Mouse (Mus musculus): ENCODE results near the gene Carmil1. TPM values are rescaled to one million over a fixed set of nuclear protein-coding genes. Genes with fewer than 3 reads are reported as not detected.

Carmil1 gene
- polyA plus RNA-seq, 1 experiment from 2014 or later, result 30.0 TPM

DNA sequence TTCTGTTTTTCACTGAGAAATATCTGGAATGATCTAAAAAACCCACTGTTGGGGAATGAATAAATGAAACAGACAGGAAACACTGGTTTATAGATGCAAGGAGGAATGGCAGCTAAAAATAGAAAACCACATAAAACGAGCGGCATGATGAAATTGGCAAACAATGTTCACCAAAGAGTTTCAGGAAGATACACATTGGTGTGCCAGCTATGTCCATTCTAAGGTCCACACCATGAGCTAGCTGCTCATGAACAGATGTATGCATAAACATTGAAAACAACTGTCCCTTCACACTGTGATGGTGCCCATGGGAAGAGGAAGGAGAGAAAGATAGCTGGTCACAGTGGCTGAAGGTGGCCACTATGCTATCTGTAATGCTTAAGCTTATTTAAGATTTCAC is 229.1 kb downstream of the Carmil1 start:
- no peak for ATAC-seq (replicated peaks; ENCODE audit: low FRiP score)

DNA sequence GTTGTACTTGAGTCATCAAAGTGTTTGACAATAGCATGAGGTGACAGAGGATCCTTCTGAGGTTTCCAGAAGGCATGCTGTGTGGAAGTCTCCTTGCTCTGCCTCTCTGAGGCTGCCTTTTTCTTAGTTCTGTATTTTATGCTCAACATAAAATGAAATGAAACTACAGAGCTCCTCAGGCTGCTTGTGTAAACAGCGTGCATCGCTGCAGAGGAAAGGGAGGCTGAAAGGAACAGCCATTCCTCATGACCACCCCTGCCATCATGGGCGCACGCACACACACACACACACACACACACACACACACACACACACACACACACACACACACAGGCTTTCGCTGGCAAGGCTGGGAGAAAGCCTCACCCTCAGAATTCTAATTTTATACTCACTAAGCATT is 230.3 kb downstream of the Carmil1 start:
- 95% methylated on average over 5 of the region's 5 CpGs for WGBS
- DNase-seq (ENCODE audit: low spot score), result no peak
- Histone ChIP-seq H3K4me1 (replicated peaks; ENCODE audit: control insufficient read depth, insufficient read depth, low read length) (no peaks in the 10 kb centered on the region), H3K36me3 (ENCODE audit: control insufficient read depth, insufficient read depth, low read length) (no peaks in the 10 kb centered on the region), H3K27ac (ENCODE audit: low read depth, low read length) (no peak overlapping the region), H3K9ac (ENCODE audit: low read length) (no peak overlapping the region), H3K27me3 (ENCODE audit: control insufficient read depth, insufficient read depth, low read length) (no peaks in the 10 kb centered on the region), H3K9me3 (ENCODE audit: control insufficient read depth, low read length) (no peaks in the 10 kb centered on the region), H3K4me2 (ENCODE audit: low read depth, low read length, severe bottlenecking) (no peak overlapping the region), H3K4me3 (ENCODE audit: low read depth, low read length) (no peak overlapping the region)
- no peak for ATAC-seq (replicated peaks; ENCODE audit: low FRiP score)

More for the DNA sequence above, 229.1 kb downstream of the Carmil1 start:
- H3K27me3 ChIP-seq (ENCODE audit: control insufficient read depth, insufficient read depth, low read length), result no peaks in the 10 kb centered on the region
- H3K4me3 ChIP-seq (ENCODE audit: low read depth, low read length), result no peak overlapping the region
- no peak overlapping the region for H3K4me2 ChIP-seq (ENCODE audit: low read depth, low read length, severe bottlenecking)
- H3K9ac ChIP-seq (ENCODE audit: low read length), result no peak overlapping the region
- H3K9me3 ChIP-seq (ENCODE audit: control insufficient read depth, low read length), result no peaks in the 10 kb centered on the region
- DNase-seq (ENCODE audit: low spot score), result no peak
- H3K27ac ChIP-seq (ENCODE audit: low read depth, low read length), result no peak overlapping the region
- H3K36me3 ChIP-seq (ENCODE audit: control insufficient read depth, insufficient read depth, low read length), result no peaks in the 10 kb centered on the region
- peaks cover 2% of the 10 kb centered on the region; the same call in 1 of the 2 replicates for H3K4me1 ChIP-seq (replicated peaks; ENCODE audit: control insufficient read depth, insufficient read depth, low read length)
- 86% methylated on average over 2 of the region's 2 CpGs for WGBS

DNA sequence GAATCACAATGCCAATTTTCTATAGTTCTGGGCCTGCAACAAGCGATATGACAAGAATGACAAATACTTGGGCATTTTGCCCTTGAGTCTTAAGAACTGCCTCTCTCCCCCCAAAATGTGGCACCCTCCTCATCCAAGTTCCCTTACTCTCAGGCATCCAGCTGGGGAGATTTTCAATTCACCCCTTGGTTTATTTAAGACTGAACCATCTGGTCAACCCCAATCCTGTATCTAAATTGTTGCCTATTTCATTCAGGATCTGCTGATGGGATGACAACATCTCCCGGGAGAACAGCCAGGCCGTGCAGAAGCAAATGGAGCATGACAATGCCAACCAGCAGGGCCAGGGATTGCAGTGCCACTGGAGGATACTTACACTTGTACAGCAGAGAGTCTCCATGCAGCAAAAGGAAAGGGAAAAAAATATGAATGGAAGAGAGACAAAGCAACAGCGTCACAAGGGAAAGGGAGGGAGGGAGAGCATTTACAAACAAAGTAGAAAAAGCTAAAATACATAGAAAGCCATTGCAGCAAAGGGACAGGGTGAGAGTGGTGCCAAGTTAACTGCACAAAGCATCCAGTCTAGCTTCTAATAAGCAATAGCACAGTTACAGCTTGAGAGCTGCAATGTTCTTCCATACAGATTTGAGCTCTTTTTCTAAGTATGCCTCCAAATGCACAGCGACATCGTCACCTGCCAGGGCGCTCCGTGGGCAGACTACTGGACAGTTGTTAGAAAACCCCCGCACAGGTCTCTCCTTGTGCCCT is 231.1 kb downstream of the Carmil1 start:
- Histone ChIP-seq H3K4me2 (ENCODE audit: low read depth, low read length, severe bottlenecking) (no peak overlapping the region), H3K27me3 (ENCODE audit: control insufficient read depth, insufficient read depth, low read length) (no peaks in the 10 kb centered on the region), H3K9me3 (ENCODE audit: control insufficient read depth, low read length) (no peaks in the 10 kb centered on the region), H3K27ac (ENCODE audit: low read depth, low read length) (no peak overlapping the region), H3K36me3 (ENCODE audit: control insufficient read depth, insufficient read depth, low read length) (no peaks in the 10 kb centered on the region), H3K4me3 (ENCODE audit: low read depth, low read length) (no peak overlapping the region), H3K4me1 (replicated peaks; ENCODE audit: control insufficient read depth, insufficient read depth, low read length) (no peaks in the 10 kb centered on the region), H3K9ac (ENCODE audit: low read length) (no peak overlapping the region)
- ATAC-seq (replicated peaks; ENCODE audit: low FRiP score) (no peak), DNase-seq (ENCODE audit: low spot score) (no peak)
- WGBS, result 90% methylated on average over 9 of the region's 9 CpGs

DNA sequence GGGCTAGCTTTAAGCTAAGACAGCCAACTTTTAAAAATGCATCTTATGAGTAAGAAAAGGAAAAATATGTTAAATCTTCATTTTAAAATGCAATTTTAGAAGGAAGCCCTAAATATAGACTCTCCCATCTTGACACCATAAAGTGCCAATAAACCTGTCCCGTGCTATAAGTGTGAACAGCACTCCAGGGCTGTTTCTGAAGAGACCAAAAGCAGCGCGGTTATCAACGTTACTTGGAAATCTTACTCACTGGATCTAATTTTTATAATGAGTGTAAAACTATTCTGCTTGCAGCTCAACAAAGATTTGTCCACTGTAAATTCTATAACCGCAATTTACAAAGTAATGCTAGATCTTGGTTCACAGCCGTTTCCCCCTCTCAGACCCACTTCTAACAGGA is 232.0 kb downstream of the Carmil1 start:
- H3K36me3 ChIP-seq (ENCODE audit: control insufficient read depth, insufficient read depth, low read length), result no peaks in the 10 kb centered on the region
- H3K9ac ChIP-seq (ENCODE audit: low read length), result no peak overlapping the region
- no peaks in the 10 kb centered on the region for H3K4me1 ChIP-seq (replicated peaks; ENCODE audit: control insufficient read depth, insufficient read depth, low read length)
- H3K27ac ChIP-seq (ENCODE audit: low read depth, low read length), result no peak overlapping the region
- DNase-seq (ENCODE audit: low spot score) (no peak), ATAC-seq (replicated peaks; ENCODE audit: low FRiP score) (no peak)
- no peak overlapping the region for H3K4me3 ChIP-seq (ENCODE audit: low read depth, low read length)
- no peak overlapping the region for H3K4me2 ChIP-seq (ENCODE audit: low read depth, low read length, severe bottlenecking)
- H3K9me3 ChIP-seq (ENCODE audit: control insufficient read depth, low read length), result no peaks in the 10 kb centered on the region
- WGBS, result 92% methylated on average over 6 of the region's 6 CpGs
- H3K27me3 ChIP-seq (ENCODE audit: control insufficient read depth, insufficient read depth, low read length), result no peaks in the 10 kb centered on the region

DNA sequence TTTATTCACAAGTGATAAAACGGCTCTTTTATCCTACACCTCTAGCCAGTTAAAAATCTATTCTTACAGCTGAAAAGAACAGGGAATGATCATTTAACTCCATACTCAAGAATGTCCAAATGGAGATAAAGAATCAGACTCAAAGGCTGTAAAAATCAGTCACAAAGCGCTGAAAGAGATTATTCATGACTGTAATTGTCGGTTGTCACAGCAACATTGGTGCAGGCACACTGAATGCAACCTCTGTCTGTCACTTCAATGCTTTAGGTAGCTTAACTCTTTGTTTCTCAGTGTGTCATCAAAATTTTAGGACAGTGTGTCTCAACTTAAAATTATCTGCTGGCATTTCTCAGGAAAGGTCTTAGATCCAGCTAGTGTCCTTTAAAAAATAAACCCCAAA is 235.3 kb downstream of the Carmil1 start:
- H3K4me1 ChIP-seq (replicated peaks; ENCODE audit: control insufficient read depth, insufficient read depth, low read length), result no peaks in the 10 kb centered on the region
- H3K9me3 ChIP-seq (ENCODE audit: control insufficient read depth, low read length), result no peaks in the 10 kb centered on the region
- WGBS, result 65% methylated on average over 3 of the region's 3 CpGs
- H3K27ac ChIP-seq (ENCODE audit: low read depth, low read length), result no peak overlapping the region
- H3K4me2 ChIP-seq (ENCODE audit: low read depth, low read length, severe bottlenecking), result no peak overlapping the region
- H3K36me3 ChIP-seq (ENCODE audit: control insufficient read depth, insufficient read depth, low read length), result no peaks in the 10 kb centered on the region
- no peak for DNase-seq (ENCODE audit: low spot score)
- no peaks in the 10 kb centered on the region for H3K27me3 ChIP-seq (ENCODE audit: control insufficient read depth, insufficient read depth, low read length)
- no peak overlapping the region for H3K9ac ChIP-seq (ENCODE audit: low read length)
- H3K4me3 ChIP-seq (ENCODE audit: low read depth, low read length), result no peak overlapping the region
- no peak for ATAC-seq (replicated peaks; ENCODE audit: low FRiP score)

DNA sequence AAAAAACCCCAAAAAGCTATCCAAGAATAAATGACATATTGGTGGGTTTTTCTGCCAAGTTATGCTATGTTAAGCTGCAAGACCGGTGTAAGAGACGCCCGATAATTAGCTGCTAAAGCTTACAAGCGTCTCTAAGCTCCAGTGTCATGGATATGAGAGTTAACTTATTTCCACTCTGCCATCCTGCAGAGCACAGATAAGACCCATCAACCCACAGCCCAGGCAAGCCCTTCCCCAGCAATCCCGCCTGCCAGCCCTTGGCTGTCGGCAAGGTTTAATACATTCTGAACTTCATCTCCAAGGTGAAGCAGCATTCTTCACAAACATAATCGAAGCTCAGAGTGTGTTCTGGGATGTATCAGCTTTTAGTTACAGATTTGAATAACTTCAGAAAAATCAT is 240.4 kb downstream of the Carmil1 start:
- 79% methylated on average over 7 of the region's 7 CpGs for WGBS
- ATAC-seq (replicated peaks; ENCODE audit: low FRiP score), result no peak

DNA sequence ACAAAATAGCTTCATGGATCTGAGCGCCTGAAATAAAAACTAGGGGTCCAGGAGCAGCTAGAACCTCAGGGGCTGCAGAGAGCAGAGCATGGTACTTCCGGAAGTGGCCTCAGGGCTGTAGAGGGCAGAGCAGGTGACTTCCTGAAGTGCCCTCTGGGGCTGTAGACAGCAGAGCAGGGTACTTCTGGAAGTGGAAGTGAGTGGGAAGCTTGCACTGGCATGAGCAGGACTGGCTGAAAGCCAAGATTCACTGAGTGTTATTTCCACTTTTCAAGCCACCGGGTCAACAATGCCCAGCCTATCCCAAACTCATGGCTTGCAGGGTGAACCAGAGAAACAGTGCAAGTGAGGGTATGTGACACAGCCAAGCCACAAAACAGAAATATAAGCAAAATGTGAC is 243.1 kb downstream of the Carmil1 start:
- 83% methylated on average over 3 of the region's 3 CpGs for WGBS
- no peak for ATAC-seq (replicated peaks; ENCODE audit: low FRiP score)
- H3K27me3 ChIP-seq (ENCODE audit: control insufficient read depth, insufficient read depth, low read length), result no peaks in the 10 kb centered on the region
- H3K4me1 ChIP-seq (replicated peaks; ENCODE audit: control insufficient read depth, insufficient read depth, low read length), result no peaks in the 10 kb centered on the region
- no peak overlapping the region for H3K4me3 ChIP-seq (ENCODE audit: low read depth, low read length)
- no peak overlapping the region for H3K9ac ChIP-seq (ENCODE audit: low read length)
- no peaks in the 10 kb centered on the region for H3K9me3 ChIP-seq (ENCODE audit: control insufficient read depth, low read length)
- no peaks in the 10 kb centered on the region for H3K36me3 ChIP-seq (ENCODE audit: control insufficient read depth, insufficient read depth, low read length)
- no peak overlapping the region for H3K4me2 ChIP-seq (ENCODE audit: low read depth, low read length, severe bottlenecking)
- DNase-seq (ENCODE audit: low spot score), result no peak
- H3K27ac ChIP-seq (ENCODE audit: low read depth, low read length), result no peak overlapping the region

More for the DNA sequence above, 240.4 kb downstream of the Carmil1 start:
- no peaks in the 10 kb centered on the region for H3K27me3 ChIP-seq (ENCODE audit: control insufficient read depth, insufficient read depth, low read length)
- no peaks in the 10 kb centered on the region for H3K4me1 ChIP-seq (replicated peaks; ENCODE audit: control insufficient read depth, insufficient read depth, low read length)
- no peaks in the 10 kb centered on the region for H3K9me3 ChIP-seq (ENCODE audit: control insufficient read depth, low read length)
- no peak for DNase-seq (ENCODE audit: low spot score)
- no peak overlapping the region for H3K9ac ChIP-seq (ENCODE audit: low read length)
- no peak overlapping the region for H3K4me2 ChIP-seq (ENCODE audit: low read depth, low read length, severe bottlenecking)
- no peaks in the 10 kb centered on the region for H3K36me3 ChIP-seq (ENCODE audit: control insufficient read depth, insufficient read depth, low read length)
- H3K27ac ChIP-seq (ENCODE audit: low read depth, low read length), result no peak overlapping the region
- H3K4me3 ChIP-seq (ENCODE audit: low read depth, low read length), result no peak overlapping the region

DNA sequence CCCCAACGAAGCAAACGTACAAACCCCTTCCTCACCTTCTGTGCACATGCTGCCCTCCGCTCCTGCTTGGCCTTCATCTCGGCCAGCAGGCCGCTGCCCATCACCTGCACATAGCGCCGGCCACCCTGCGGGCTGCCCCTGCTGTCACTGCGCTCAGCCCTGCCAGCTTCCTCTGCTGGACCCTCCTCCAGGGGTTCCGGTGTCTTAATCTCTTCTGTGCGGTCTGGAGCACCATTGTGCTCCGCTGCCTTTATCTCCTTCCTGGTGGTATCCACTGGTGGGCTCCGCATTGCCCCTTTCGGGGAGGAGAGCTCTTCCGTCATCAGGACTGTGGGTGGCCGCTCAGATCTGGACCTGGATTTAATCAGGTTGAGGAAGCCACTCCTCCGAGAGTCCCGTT is 244.4 kb downstream of the Carmil1 start:
- H3K36me3 ChIP-seq (ENCODE audit: control insufficient read depth, insufficient read depth, low read length), result no peaks in the 10 kb centered on the region
- H3K4me3 ChIP-seq (ENCODE audit: low read depth, low read length), result no peak overlapping the region
- no peaks in the 10 kb centered on the region for H3K4me1 ChIP-seq (replicated peaks; ENCODE audit: control insufficient read depth, insufficient read depth, low read length)
- no peak for ATAC-seq (replicated peaks; ENCODE audit: low FRiP score)
- no peak for DNase-seq (ENCODE audit: low spot score)
- H3K27me3 ChIP-seq (ENCODE audit: control insufficient read depth, insufficient read depth, low read length), result no peaks in the 10 kb centered on the region
- H3K9me3 ChIP-seq (ENCODE audit: control insufficient read depth, low read length), result no peaks in the 10 kb centered on the region
- no peak overlapping the region for H3K27ac ChIP-seq (ENCODE audit: low read depth, low read length)
- no peak overlapping the region for H3K4me2 ChIP-seq (ENCODE audit: low read depth, low read length, severe bottlenecking)
- H3K9ac ChIP-seq (ENCODE audit: low read length), result no peak overlapping the region
- WGBS, result 73% methylated on average over 18 of the region's 18 CpGs

Data from forebrain, embryonic 11.5 days (tissue).